In the genomic region with DNA sequence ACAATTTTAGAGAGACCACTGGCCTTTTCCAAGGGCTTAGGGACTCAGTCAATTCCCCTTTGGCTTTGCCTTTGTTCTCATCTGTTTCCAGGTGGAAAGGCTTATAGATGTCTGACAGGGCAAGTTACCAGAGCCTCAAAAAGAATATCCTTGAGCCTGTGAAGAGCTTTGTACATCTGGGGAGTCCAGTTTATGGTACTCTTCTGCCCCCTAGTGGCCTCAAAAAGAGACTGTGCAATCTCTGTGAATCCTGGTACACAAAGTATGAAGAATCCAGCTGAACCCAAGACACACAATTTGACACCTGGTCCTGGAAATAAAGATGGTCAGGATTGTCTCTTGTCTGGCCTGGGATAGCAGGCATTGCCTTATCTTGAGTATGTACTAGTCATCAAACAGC, we compare ENCODE assay signal across 8 mouse cellular contexts. TPM values are rescaled to one million over a fixed set of nuclear protein-coding genes. Genes with fewer than 3 reads are reported as not detected.
DNase-seq lines count a peak whose midpoint lies in the region; ATAC-seq and TF ChIP-seq lines count a peak whose summit lies in the region.
"Had no signal": no experiment of that assay in that cellular context is flagged by ENCODE, and none has a peak within 500 bp of the region (broad histone marks: within the 10 kb centered on the region; RNA-seq: fewer than 3 reads in every experiment).

No protein-coding gene starts in this region.

- intact Hi-C loops in left cerebral cortex, postnatal 25 days (cut with DNase I) = no loop called here

- peak; percentile 20 for TF ChIP-seq CTCF in Patski (IDR thresholded peaks at IDR 0.05)

- H3K4me2 ChIP-seq in neural tube, embryonic 11.5 days (ENCODE audit: low read depth) = no peak overlapping the region

- DNase-seq in left cerebral cortex, adult 11 months (ENCODE audit: low spot score) = peak; percentile 2
- DNase-seq in left cerebral cortex, postnatal 25 days (ENCODE audit: low spot score in 2 of 2) = no peak
- DNase-seq in Patski (ENCODE audit: low read depth, low spot score) = no peak
- DNase-seq in hindbrain, embryonic 10.5 days (ENCODE audit: low spot score) = peak; percentile 25
- peak; percentile 37 for DNase-seq in neural tube, embryonic 11.5 days (ENCODE audit: low spot score)
- no peak for DNase-seq in urinary bladder, adult 18-20 months (ENCODE audit: low spot score in 2 of 2)
- no peak for DNase-seq in cerebellum, adult 8-10 months

- no peak for ATAC-seq in Patski
- ATAC-seq in neural tube, embryonic 11.5 days (ENCODE audit: insufficient read depth, low FRiP score, low TSS enrichment) = peak; percentile 61; the same call in 1 of the 2 replicates

- POLR2A ChIA-PET in Patski (lab: Charles Lee) = no interaction called here

- H3K9me3 ChIP-seq in hindbrain, embryonic 10.5 days = no peaks in the 10 kb centered on the region
- no peaks in the 10 kb centered on the region for H3K9me3 ChIP-seq in neural tube, embryonic 11.5 days (ENCODE audit: control insufficient read depth, low read length)

- CTCF ChIA-PET in Patski (lab: Charles Lee) = no interaction called here

- no peak overlapping the region for H3K4me3 ChIP-seq in hindbrain, embryonic 10.5 days
- no peak overlapping the region for H3K4me3 ChIP-seq in neural tube, embryonic 11.5 days (ENCODE audit: low read depth, low read length)

- H3K9ac ChIP-seq in neural tube, embryonic 11.5 days (ENCODE audit: low read length) = no peak overlapping the region

- in situ Hi-C loops in Patski (cut with MboI; ENCODE audit: low pct_unique_long_range_greater_than_20kb) = no loop called here

- H3K27ac ChIP-seq in hindbrain, embryonic 10.5 days = no peak overlapping the region
- H3K27ac ChIP-seq in neural tube, embryonic 11.5 days (ENCODE audit: low read depth, low read length) = no peak overlapping the region

- H3K36me3 ChIP-seq in hindbrain, embryonic 10.5 days = no peaks in the 10 kb centered on the region
- no peaks in the 10 kb centered on the region for H3K36me3 ChIP-seq in neural tube, embryonic 11.5 days (ENCODE audit: control insufficient read depth, insufficient read depth, low read length)

- H3K27me3 ChIP-seq in Patski = no peaks in the 10 kb centered on the region
- no peaks in the 10 kb centered on the region for H3K27me3 ChIP-seq in hindbrain, embryonic 10.5 days (ENCODE audit: insufficient read depth, poor library complexity, severe bottlenecking)
- H3K27me3 ChIP-seq in neural tube, embryonic 11.5 days (ENCODE audit: control insufficient read depth, insufficient read depth, low read length) = no peaks in the 10 kb centered on the region

- no peaks in the 10 kb centered on the region for H3K4me1 ChIP-seq in hindbrain, embryonic 10.5 days (replicated peaks)
- H3K4me1 ChIP-seq in neural tube, embryonic 11.5 days (ENCODE audit: control insufficient read depth, insufficient read depth, low read length) = no peaks in the 10 kb centered on the region

RNA-seq across cellular contexts. Expression of a gene that starts 34.8 kb away (rescaled TPM):
- not detected for total RNA-seq in left cerebral cortex, postnatal 25 days (2021)
- under 0.01 TPM for polyA plus RNA-seq in Patski (2021)
- not detected in 2 replicates for polyA plus RNA-seq in hindbrain, embryonic 10.5 days (2016; fragmentation: Nextera tagmentation; extraction: Ambion mirVana)
- not detected in 2 replicates for polyA plus RNA-seq in neural tube, embryonic 11.5 days (2014; fragmentation: Nextera tagmentation; extraction: Ambion mirVana)
- total RNA-seq: layer of hippocampus, postnatal 10 days had no signal

RNA-seq across cellular contexts. Expression of a gene that starts 39.8 kb away (rescaled TPM):
- total RNA-seq in left cerebral cortex, postnatal 25 days (2021) = not detected
- not detected for polyA plus RNA-seq in Patski (2021)
- polyA plus RNA-seq in hindbrain, embryonic 10.5 days (2016; fragmentation: Nextera tagmentation; extraction: Ambion mirVana) = not detected in 2 replicates
- not detected in 2 replicates for polyA plus RNA-seq in neural tube, embryonic 11.5 days (2014; fragmentation: Nextera tagmentation; extraction: Ambion mirVana)
- total RNA-seq: layer of hippocampus, postnatal 10 days had no signal

Comparison
In these comparisons a context has a peak if more than half of its experiments do, and no peak if none do; other contexts are left out.
1. DNase-seq: peak in left cerebral cortex, adult 11 months (single experiment), hindbrain, embryonic 10.5 days (single experiment) and neural tube, embryonic 11.5 days (single experiment); none in left cerebral cortex, postnatal 25 days (0 of 2), Patski (single experiment), urinary bladder, adult 18-20 months (0 of 2) and cerebellum, adult 8-10 months (single experiment).